Comparison of ENCODE assay signal across 9 mouse cellular contexts in genomic region chr13:70650011-70650436, GRCm38 (mm10). TPM values are rescaled to one million over a fixed set of nuclear protein-coding genes. Genes with fewer than 3 reads are reported as not detected.
DNase-seq lines count a peak whose midpoint lies in the region; ATAC-seq lines count a peak whose summit lies in the region.
"Had no signal": no experiment of that assay in that cellular context is flagged by ENCODE, and none has a peak within 500 bp of the region (broad histone marks: within the 10 kb centered on the region; RNA-seq: fewer than 3 reads in every experiment).

No protein-coding gene starts in this region.

- ATAC-seq in intestine, embryonic 14.5 days (replicated peaks; ENCODE audit: low FRiP score, low TSS enrichment, low read depth) = no peak
- ATAC-seq in intestine, embryonic 15.5 days = no peak
- peak; percentile 38 for ATAC-seq in heart, embryonic 14.5 days (ENCODE audit: insufficient number of reproducible peaks, insufficient read depth, low FRiP score, low read depth)

- H3K9me3 ChIP-seq in intestine, embryonic 14.5 days (ENCODE audit: control insufficient read depth, low read length) = no peaks in the 10 kb centered on the region
- H3K9me3 ChIP-seq in intestine, embryonic 15.5 days = no peaks in the 10 kb centered on the region
- no peaks in the 10 kb centered on the region for H3K9me3 ChIP-seq in heart, embryonic 14.5 days (ENCODE audit: control insufficient read depth, low read length)
- H3K9me3 ChIP-seq in limb, embryonic 10.5 days (replicated peaks) = no peaks in the 10 kb centered on the region
- H3K9me3 ChIP-seq: embryonic facial prominence, embryonic 15.5 days had no signal

- 41% methylated on average over 3 of the region's 3 CpGs for WGBS in intestine, embryonic 14.5 days
- WGBS in intestine, embryonic 15.5 days = 47% methylated on average over 3 of the region's 3 CpGs
- 14% methylated on average over 3 of the region's 3 CpGs for WGBS in heart, embryonic 14.5 days
- 68% methylated on average over 3 of the region's 3 CpGs for WGBS in limb, embryonic 10.5 days

- no peak overlapping the region for H3K4me3 ChIP-seq in intestine, embryonic 14.5 days (ENCODE audit: low read depth, low read length)
- no peak overlapping the region for H3K4me3 ChIP-seq in intestine, embryonic 15.5 days (replicated peaks)
- H3K4me3 ChIP-seq in heart, embryonic 14.5 days (ENCODE audit: control insufficient read depth in 1 of 2, insufficient read depth in 1 of 2, low read depth in 1 of 2, low read length in 2 of 2) = no peak overlapping the region
- H3K4me3 ChIP-seq in limb, embryonic 10.5 days = no peak overlapping the region
- H3K4me3 ChIP-seq: embryonic facial prominence, embryonic 15.5 days had no signal

- peak; percentile 50 for DNase-seq in intestine, embryonic 14.5 days (ENCODE audit: low spot score)
- DNase-seq in limb, embryonic 10.5 days (ENCODE audit: low spot score) = peak; percentile 25
- peak; percentile 67 to 85 for DNase-seq in lung, postnatal 4 days
- no peak for DNase-seq in thymus, postnatal 36 days
- no peak for DNase-seq in right cerebral cortex, postnatal 4 days
- no peak for DNase-seq in ovary, adult 18-20 months (ENCODE audit: low spot score)

- H3K9ac ChIP-seq in intestine, embryonic 14.5 days (ENCODE audit: low read length) = no peak overlapping the region
- H3K9ac ChIP-seq in intestine, embryonic 15.5 days = no peak overlapping the region
- no peak overlapping the region for H3K9ac ChIP-seq in heart, embryonic 14.5 days (ENCODE audit: low read length)
- H3K9ac ChIP-seq: embryonic facial prominence, embryonic 15.5 days had no signal

- no peaks in the 10 kb centered on the region for H3K27me3 ChIP-seq in intestine, embryonic 14.5 days (replicated peaks; ENCODE audit: control insufficient read depth, insufficient read depth, low read length)
- no peaks in the 10 kb centered on the region for H3K27me3 ChIP-seq in intestine, embryonic 15.5 days (replicated peaks)
- H3K27me3 ChIP-seq in heart, embryonic 14.5 days (ENCODE audit: control insufficient read depth, insufficient read depth, low read length) = no peaks in the 10 kb centered on the region
- H3K27me3 ChIP-seq in limb, embryonic 10.5 days (ENCODE audit: low read depth, poor library complexity, severe bottlenecking) = no peaks in the 10 kb centered on the region
- H3K27me3 ChIP-seq: embryonic facial prominence, embryonic 15.5 days had no signal

- H3K4me2 ChIP-seq in intestine, embryonic 14.5 days (ENCODE audit: low read length) = no peak overlapping the region
- H3K4me2 ChIP-seq in intestine, embryonic 15.5 days (replicated peaks) = no peak overlapping the region
- H3K4me2 ChIP-seq in heart, embryonic 14.5 days (ENCODE audit: low read length) = no peak overlapping the region
- H3K4me2 ChIP-seq: embryonic facial prominence, embryonic 15.5 days had no signal

- H3K4me1 ChIP-seq in intestine, embryonic 14.5 days (replicated peaks; ENCODE audit: control insufficient read depth, insufficient read depth, low read length) = peaks cover 12% of the 10 kb centered on the region
- peaks cover 12% of the 10 kb centered on the region; the same call in 1 of the 2 replicates for H3K4me1 ChIP-seq in intestine, embryonic 15.5 days (replicated peaks)
- H3K4me1 ChIP-seq in heart, embryonic 14.5 days (ENCODE audit: control insufficient read depth in 2 of 2, insufficient read depth in 2 of 2, low read length in 2 of 2) = peaks cover 26 to 32% of the 10 kb centered on the region in 2 experiments
- H3K4me1 ChIP-seq in limb, embryonic 10.5 days = 0 out of 2 replicates have a peak, but pooled peaks cover 3% of the 10 kb centered on the region

- no peaks in the 10 kb centered on the region for H3K36me3 ChIP-seq in intestine, embryonic 14.5 days (ENCODE audit: control insufficient read depth, insufficient read depth, low read length)
- no peaks in the 10 kb centered on the region for H3K36me3 ChIP-seq in intestine, embryonic 15.5 days
- H3K36me3 ChIP-seq in heart, embryonic 14.5 days (ENCODE audit: control insufficient read depth, insufficient read depth, low read length) = no peaks in the 10 kb centered on the region
- H3K36me3 ChIP-seq in limb, embryonic 10.5 days = no peaks in the 10 kb centered on the region
- H3K36me3 ChIP-seq: embryonic facial prominence, embryonic 15.5 days had no signal

- H3K27ac ChIP-seq in intestine, embryonic 14.5 days (ENCODE audit: low read depth) = no peak overlapping the region
- H3K27ac ChIP-seq in intestine, embryonic 15.5 days = no peak overlapping the region
- peak overlapping the region; percentile 28 to 55 for H3K27ac ChIP-seq in heart, embryonic 14.5 days (replicated peaks in 1 of 2; ENCODE audit: control insufficient read depth in 1 of 2, insufficient read depth in 1 of 2, low read depth in 2 of 2, low read length in 2 of 2)
- H3K27ac ChIP-seq in limb, embryonic 10.5 days = no peak overlapping the region
- H3K27ac ChIP-seq: embryonic facial prominence, embryonic 15.5 days had no signal

RNA-seq across cellular contexts. Expression of gene Ice1, which starts 12.6 kb away (rescaled TPM):
- polyA plus RNA-seq in intestine, embryonic 14.5 days (2014; fragmentation: Nextera tagmentation; extraction: Ambion mirVana) = 27.0 and 30.7 TPM in 2 replicates
- 14.2 and 16.2 TPM in 2 replicates for polyA plus RNA-seq in intestine, embryonic 15.5 days (2015; fragmentation: Nextera tagmentation; extraction: Ambion mirVana)
- 18.2 and 19.5 TPM in 2 replicates for polyA plus RNA-seq in heart, embryonic 14.5 days (2014; fragmentation: Nextera tagmentation; extraction: Ambion mirVana)
- 21.3 and 23.9 TPM in 2 replicates for polyA plus RNA-seq in limb, embryonic 10.5 days (2016; fragmentation: Nextera tagmentation; extraction: Ambion mirVana)

Comparison
In these comparisons a context has a peak if more than half of its experiments do, and no peak if none do; other contexts are left out.
1. DNase-seq: peak in intestine, embryonic 14.5 days (single experiment), limb, embryonic 10.5 days (single experiment) and lung, postnatal 4 days (2 of 2); none in thymus, postnatal 36 days (0 of 2), right cerebral cortex, postnatal 4 days (single experiment) and ovary, adult 18-20 months (single experiment).
2. H3K27ac ChIP-seq: peak in heart, embryonic 14.5 days (2 of 2); none in intestine, embryonic 14.5 days (single experiment), intestine, embryonic 15.5 days (single experiment) and limb, embryonic 10.5 days (single experiment).